Comparison of ENCODE assay signal across 8 mouse cellular contexts in the genomic region with DNA sequence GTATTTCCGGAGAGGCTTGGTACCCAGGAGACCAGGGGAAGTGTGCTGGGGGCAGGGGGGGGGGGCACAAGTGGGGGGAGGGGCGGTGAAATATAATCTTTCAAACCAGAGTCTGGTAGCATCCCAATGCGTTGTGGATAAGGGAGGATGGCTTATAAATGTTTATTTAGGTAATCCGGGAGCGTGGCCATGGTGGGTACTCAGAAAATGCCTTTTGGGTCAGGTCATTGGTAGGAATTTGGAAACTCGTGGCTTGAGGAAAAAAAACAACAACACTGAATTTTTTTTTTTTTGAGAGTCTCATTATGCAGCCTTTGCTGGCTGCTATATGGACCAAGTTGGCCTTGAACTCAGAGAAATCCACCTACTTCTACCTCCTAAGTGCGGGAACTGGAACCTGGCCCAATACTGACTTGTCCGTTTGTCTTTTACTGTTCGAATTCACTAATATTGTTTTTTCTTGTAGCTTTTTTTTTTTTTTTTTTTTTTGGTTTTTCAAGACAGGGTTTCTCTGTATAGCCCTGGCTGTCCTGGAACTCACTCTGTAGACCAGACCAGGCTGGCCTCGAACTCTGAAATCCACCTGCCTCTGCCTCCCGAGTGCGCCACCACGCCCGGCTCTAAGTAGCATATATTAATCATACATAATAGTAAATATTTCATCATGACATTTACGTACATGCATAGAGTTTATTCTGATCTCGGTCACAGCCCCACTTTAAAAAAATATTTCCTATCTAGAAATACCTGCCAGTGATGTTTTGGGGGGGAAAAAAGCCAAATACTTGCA. TPM values are rescaled to one million over a fixed set of nuclear protein-coding genes. Genes with fewer than 3 reads are reported as not detected.
DNase-seq lines count a peak whose midpoint lies in the region; ATAC-seq and TF ChIP-seq lines count a peak whose summit lies in the region.

No protein-coding gene starts in this region.

- no peak for TF ChIP-seq CTCF in G1E (IDR thresholded peaks at IDR 0.05; ENCODE audit: low read depth, low read length)

- peak overlapping the region; percentile 38 to 50 for H3K4me3 ChIP-seq in heart, embryonic 14.5 days (ENCODE audit: control insufficient read depth in 1 of 2, insufficient read depth in 1 of 2, low read depth in 1 of 2, low read length in 2 of 2)
- peak overlapping the region; percentile 72 for H3K4me3 ChIP-seq in G1E (ENCODE audit: low read depth, low read length)
- H3K4me3 ChIP-seq in hindbrain, embryonic 10.5 days: peak overlapping the region; percentile 47
- H3K4me3 ChIP-seq in midbrain, embryonic 12.5 days: peak overlapping the region; percentile 35

- no peaks in the 10 kb centered on the region for H3K27me3 ChIP-seq in heart, embryonic 14.5 days (ENCODE audit: control insufficient read depth, insufficient read depth, low read length)
- no peaks in the 10 kb centered on the region for H3K27me3 ChIP-seq in G1E (ENCODE audit: insufficient read depth, low read length)
- H3K27me3 ChIP-seq in hindbrain, embryonic 10.5 days (ENCODE audit: insufficient read depth, poor library complexity, severe bottlenecking): no peaks in the 10 kb centered on the region
- 0 out of 2 replicates have a peak, but pooled peaks cover 4% of the 10 kb centered on the region for H3K27me3 ChIP-seq in midbrain, embryonic 12.5 days

- DNase-seq in heart, adult 18-20 months: no peak
- no peak for DNase-seq in G1E (ENCODE audit: low spot score)
- no peak for DNase-seq in hindbrain, embryonic 10.5 days (ENCODE audit: low spot score)
- DNase-seq in layer of hippocampus, postnatal 25 days (ENCODE audit: extremely low spot score in 1 of 2, low spot score in 1 of 2): no peak
- DNase-seq in embryo, embryonic 11 days: no peak
- no peak for DNase-seq in adrenal gland, postnatal 4 days (ENCODE audit: low spot score in 2 of 2)

- peak overlapping the region; percentile 66 for H3K4me2 ChIP-seq in heart, embryonic 14.5 days (ENCODE audit: low read length)
- H3K4me2 ChIP-seq in midbrain, embryonic 12.5 days (replicated peaks): peak overlapping the region; percentile 61

- H3K36me3 ChIP-seq in heart, embryonic 14.5 days (ENCODE audit: control insufficient read depth, insufficient read depth, low read length): no peaks in the 10 kb centered on the region
- no peaks in the 10 kb centered on the region for H3K36me3 ChIP-seq in G1E (replicated peaks)
- no peaks in the 10 kb centered on the region for H3K36me3 ChIP-seq in hindbrain, embryonic 10.5 days
- no peaks in the 10 kb centered on the region for H3K36me3 ChIP-seq in midbrain, embryonic 12.5 days

- peaks cover 40 to 67% of the 10 kb centered on the region in 2 experiments for H3K4me1 ChIP-seq in heart, embryonic 14.5 days (ENCODE audit: control insufficient read depth in 2 of 2, insufficient read depth in 2 of 2, low read length in 2 of 2)
- H3K4me1 ChIP-seq in G1E (ENCODE audit: insufficient read depth, low read depth, low read length): peaks cover 85% of the 10 kb centered on the region
- H3K4me1 ChIP-seq in hindbrain, embryonic 10.5 days (replicated peaks): peaks cover 74% of the 10 kb centered on the region
- peaks cover 22% of the 10 kb centered on the region for H3K4me1 ChIP-seq in midbrain, embryonic 12.5 days

- no peaks in the 10 kb centered on the region for H3K9me3 ChIP-seq in heart, embryonic 14.5 days (ENCODE audit: control insufficient read depth, low read length)
- no peaks in the 10 kb centered on the region for H3K9me3 ChIP-seq in G1E (replicated peaks)
- no peaks in the 10 kb centered on the region for H3K9me3 ChIP-seq in hindbrain, embryonic 10.5 days
- no peaks in the 10 kb centered on the region for H3K9me3 ChIP-seq in midbrain, embryonic 12.5 days

- H3K27ac ChIP-seq in heart, embryonic 14.5 days (replicated peaks in 1 of 2; ENCODE audit: control insufficient read depth in 1 of 2, insufficient read depth in 1 of 2, low read depth in 2 of 2, low read length in 2 of 2): peak overlapping the region; percentile 90 to 92
- H3K27ac ChIP-seq in hindbrain, embryonic 10.5 days: peak overlapping the region; percentile 86
- H3K27ac ChIP-seq in midbrain, embryonic 12.5 days (replicated peaks): peak overlapping the region; percentile 93

- ATAC-seq in heart, embryonic 14.5 days (ENCODE audit: insufficient number of reproducible peaks, insufficient read depth, low FRiP score, low read depth): no peak
- no peak for ATAC-seq in G1E (ENCODE audit: extremely low read depth, insufficient number of reproducible peaks, low FRiP score, poor library complexity, severe bottlenecking)
- ATAC-seq in midbrain, embryonic 12.5 days (ENCODE audit: low FRiP score, low read depth): no peak

- peak overlapping the region; percentile 69 for H3K9ac ChIP-seq in heart, embryonic 14.5 days (ENCODE audit: low read length)
- H3K9ac ChIP-seq in midbrain, embryonic 12.5 days (replicated peaks): peak overlapping the region; percentile 54

- 41% methylated on average over 16 of the region's 16 CpGs for WGBS in heart, embryonic 14.5 days
- WGBS in hindbrain, embryonic 10.5 days: 43% methylated on average over 16 of the region's 16 CpGs
- 44% methylated on average over 16 of the region's 16 CpGs for whole genome bisulfite sequencing in midbrain, embryonic 12.5 days

RNA-seq across cellular contexts. Expression of gene Pim1, which starts 52.8 kb away (rescaled TPM):
- 14.1 and 16.5 TPM in 2 replicates for polyA plus RNA-seq in heart, embryonic 14.5 days (2014; fragmentation: Nextera tagmentation; extraction: Ambion mirVana)
- total RNA-seq in heart, adult 18-20 months (2021): 10 to 100 TPM; 12.7 to 21.2 TPM
- total RNA-seq in G1E (2014; fragmentation: Nextera tagmentation): 151 and 167 TPM in 2 replicates
- total RNA-seq in G1E (2017): 174 and 180 TPM in 2 replicates
- polyA plus RNA-seq in G1E (2012): 123 and 154 TPM in 2 replicates
- polyA plus RNA-seq in hindbrain, embryonic 10.5 days (2016; fragmentation: Nextera tagmentation; extraction: Ambion mirVana): 25.0 and 30.5 TPM in 2 replicates
- polyA plus RNA-seq in midbrain, embryonic 12.5 days (2016; fragmentation: Nextera tagmentation; extraction: Ambion mirVana): 16.8 and 16.9 TPM in 2 replicates
- 1 to 10 TPM; 2.7 to 3.7 TPM for total RNA-seq in layer of hippocampus, postnatal 25 days (2021)
- total RNA-seq in adrenal gland, postnatal 4 days (2021): 10 to 100 TPM; 53.4 to 65.5 TPM
